Mouse (Mus musculus): Measurements from ENCODE around the gene Jade3.

Jade3 gene

DNA sequence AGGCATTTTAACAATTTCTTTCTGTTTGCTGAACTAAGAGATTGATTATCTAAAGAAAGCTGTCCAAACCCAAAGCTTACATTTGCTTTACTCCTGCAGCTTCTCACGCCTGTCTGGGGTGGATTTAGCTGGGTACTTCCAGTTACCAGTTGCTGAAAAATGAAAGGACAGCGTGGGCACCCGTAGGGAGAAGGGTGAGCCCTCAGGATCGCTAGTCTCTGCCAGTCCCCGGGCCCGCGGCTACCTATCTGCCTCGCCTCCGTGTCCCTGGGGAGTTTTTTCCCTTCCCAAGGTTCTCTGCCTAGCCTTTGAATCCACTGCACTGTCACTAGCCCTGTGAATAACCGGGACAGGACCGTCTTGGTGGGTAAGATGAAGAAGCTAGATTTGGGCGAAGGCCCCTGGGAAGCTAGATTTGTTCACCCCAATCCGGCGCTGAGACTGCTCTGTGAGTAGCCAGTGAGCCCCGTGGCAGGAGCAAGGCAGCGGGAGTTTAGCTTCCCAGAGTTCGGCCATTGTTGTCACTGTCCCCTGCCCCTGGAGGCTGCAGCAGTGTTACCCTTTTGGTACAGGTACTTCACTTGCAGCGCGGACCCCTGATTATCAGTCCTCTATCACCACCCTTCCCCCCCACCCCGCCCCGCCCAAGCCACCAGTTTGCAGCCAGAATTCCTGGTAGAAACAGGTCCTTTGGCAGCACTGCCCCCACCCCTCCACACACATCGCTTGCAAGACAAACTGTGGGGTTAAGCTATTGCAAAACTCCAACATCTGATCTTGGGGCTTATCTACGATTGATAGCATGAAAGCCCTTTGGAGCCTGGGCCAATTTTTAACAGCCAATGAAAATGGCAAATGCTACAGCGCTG lies 122.8 kb downstream of the Jade3 start:
- peak; percentile 14 for DNase-seq

DNA sequence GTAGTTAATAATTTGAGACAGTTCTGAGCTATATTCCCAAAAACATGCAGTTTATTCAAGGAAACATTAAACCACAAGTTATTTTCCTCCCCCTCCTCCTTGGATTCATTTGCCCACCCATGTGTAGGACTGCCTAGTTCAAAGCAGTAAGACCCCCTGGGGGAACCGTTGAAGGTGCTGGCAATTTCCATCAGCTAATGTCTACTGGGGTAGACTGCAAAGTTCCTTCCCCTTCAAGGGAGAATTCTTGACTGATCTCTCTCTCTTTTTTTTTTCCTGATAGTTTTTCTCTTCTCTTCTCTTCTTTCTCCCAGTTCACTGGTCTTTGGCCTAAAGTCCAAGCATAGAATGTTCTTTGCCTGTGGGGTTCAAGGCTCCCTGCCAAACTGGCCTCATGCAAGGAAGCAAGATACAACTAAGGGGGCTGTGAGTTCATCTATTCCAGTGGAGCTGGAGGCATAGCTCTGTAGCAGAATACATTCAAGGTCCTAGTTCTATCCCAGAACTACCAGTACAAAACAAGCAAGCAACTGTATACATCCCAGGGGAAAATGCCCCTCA lies 123.5 kb downstream of the Jade3 start:
- DNase-seq = no peak

DNA sequence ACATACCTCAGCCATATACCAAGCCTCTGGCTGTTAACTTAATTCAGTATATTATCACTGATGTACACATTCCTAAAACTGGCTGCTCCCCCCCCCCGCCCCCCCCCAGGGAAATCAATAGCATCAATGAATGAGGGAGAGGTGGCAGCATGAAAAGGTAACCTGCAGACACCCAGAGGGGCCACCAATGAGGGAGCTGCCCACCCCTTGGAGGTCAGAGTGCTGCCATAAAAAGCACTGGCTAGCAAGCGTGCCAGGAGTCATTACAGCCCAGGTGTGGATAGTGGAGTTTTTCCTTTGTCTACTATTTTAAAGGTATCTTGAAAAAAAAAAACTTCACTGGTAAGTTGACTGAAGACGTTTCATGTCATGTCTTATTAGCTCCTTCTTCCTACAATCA lies 124.0 kb downstream of the Jade3 start, which contains the start of gene Rgn:
Gene Rgn, plus strand, starts transcription at position 256 of the 400 bp plus-strand sequence.
- DNase-seq = no peak

DNA sequence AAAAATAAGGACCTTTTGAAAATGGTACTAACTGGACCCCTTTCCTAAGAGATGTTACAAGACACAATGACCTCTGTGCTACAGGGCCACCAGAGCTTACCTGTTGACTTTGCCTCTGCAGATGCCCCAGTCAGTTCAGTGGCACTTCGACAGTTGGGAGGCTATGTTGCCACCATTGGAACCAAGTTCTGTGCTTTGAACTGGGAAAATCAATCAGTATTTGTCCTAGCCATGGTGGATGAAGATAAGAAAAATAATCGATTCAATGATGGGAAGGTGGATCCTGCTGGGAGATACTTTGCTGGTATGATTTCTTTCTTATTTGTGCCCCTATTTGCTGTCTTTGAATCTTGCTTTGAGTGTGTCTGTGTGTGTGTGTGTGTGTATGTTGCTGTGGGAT lies 126.7 kb downstream of the Jade3 start:
- DNase-seq = no peak

DNA sequence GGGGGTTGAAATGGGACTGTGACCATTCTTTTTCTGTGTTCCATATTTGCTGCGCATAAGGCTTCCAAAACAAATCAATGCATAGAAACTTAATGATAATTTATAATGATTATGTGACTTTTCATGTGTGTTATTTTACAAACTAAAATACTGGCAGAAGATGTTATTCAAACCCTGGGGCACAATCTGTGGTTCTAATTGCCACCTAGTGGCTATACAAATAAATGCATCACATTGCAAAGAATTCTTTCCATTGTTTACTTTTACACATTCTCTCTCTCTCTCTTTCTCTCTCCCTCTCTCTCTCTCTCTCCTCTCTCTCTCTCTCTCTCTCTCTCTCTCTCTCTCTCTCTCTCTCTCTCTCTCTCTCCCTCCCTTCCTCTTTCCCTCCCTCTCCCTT lies 136.4 kb downstream of the Jade3 start:
- no peak for DNase-seq

DNA sequence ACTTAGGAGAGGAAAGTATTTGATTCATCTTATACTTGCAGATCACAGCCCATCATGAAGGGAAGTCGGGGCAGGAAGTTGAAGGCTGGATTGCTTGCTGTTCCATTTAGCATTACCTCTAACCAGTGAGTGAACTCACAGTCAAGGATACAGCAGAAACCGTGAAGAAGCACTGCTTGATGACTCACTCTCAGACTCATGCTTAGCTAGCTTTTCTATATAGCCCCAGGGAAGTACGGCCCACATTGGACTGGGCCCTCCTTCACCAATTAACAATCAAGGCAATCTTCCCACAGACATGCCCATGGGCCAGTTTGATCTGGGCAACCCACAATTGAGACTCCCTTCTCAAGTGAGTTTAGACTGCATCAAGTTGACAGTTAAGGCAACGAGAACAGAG lies 138.5 kb downstream of the Jade3 start:
- DNase-seq = no peak
